Mouse (Mus musculus) kidney, embryonic 14.5 days (tissue): ENCODE data around the gene Mpv17l2. TPM values are rescaled to one million over a fixed set of nuclear protein-coding genes. Genes with fewer than 3 reads are reported as not detected.

ENCODE experiments used
- ATAC-seq: fragments of 200-750 bp; cut with Nextera tagmentation; 2 replicates; pipeline ENCODE4 v1.8.0; 2017; ENCODE audit warnings: moderate number of reproducible peaks, mild to moderate bottlenecking, moderate TSS enrichment, moderate library complexity; ENCODE audit not compliant: low FRiP score, low TSS enrichment
- H3K27ac ChIP-seq: fragments of 300-500 bp; sonication (generic); 2 replicates; pipeline ENCODE4 v1.5.1; 2014; ENCODE audit warnings: low read depth, mild to moderate bottlenecking, low read length, moderate library complexity, mixed read lengths
- H3K27me3 ChIP-seq: fragments of 300-500 bp; sonication (generic); 2 replicates; pipeline ENCODE4 v1.6.1; 2014; ENCODE audit warnings: mild to moderate bottlenecking, low read length; ENCODE audit not compliant: control insufficient read depth, insufficient read depth
- H3K36me3 ChIP-seq: fragments of 300-500 bp; sonication (generic); 2 replicates; pipeline ENCODE4 v1.6.1; 2014; ENCODE audit warnings: low read length, mixed read lengths; ENCODE audit not compliant: control insufficient read depth, insufficient read depth
- H3K4me1 ChIP-seq: fragments of 300-500 bp; sonication (generic); 2 replicates; pipeline ENCODE4 v1.6.1; 2014; ENCODE audit warnings: low read length, mixed read lengths; ENCODE audit not compliant: control insufficient read depth, insufficient read depth
- H3K4me2 ChIP-seq: fragments of 300-500 bp; sonication (generic); replicated peaks from 2 replicates; pipeline ENCODE4 v1.6.1; 2014; ENCODE audit warnings: low read depth, mild to moderate bottlenecking, low read length
- H3K4me3 ChIP-seq: fragments of 300-500 bp; sonication (generic); 2 replicates; pipeline ENCODE4 v1.5.1; 2014; ENCODE audit warnings: mild to moderate bottlenecking, low read length
- H3K9ac ChIP-seq: fragments of 300-500 bp; sonication (generic); 2 replicates; pipeline ENCODE4 v1.6.1; 2014; ENCODE audit warnings: low read depth, mild to moderate bottlenecking, low read length, moderate library complexity
- H3K9me3 ChIP-seq: fragments of 300-500 bp; sonication (generic); 2 replicates; pipeline ENCODE4 v1.6.1; 2016; ENCODE audit warnings: low read length; ENCODE audit not compliant: control insufficient read depth
- WGBS: fragments of 180-500 bp; shearing (Covaris S2); extraction: QIAGEN DNeasy Blood & Tissue Kit; methylation state at CpG from one replicate; pipeline ENCODE4 v1.1.7; 2014; 5-methylcytosine and 5-hydroxymethylcytosine counted together
- polyA plus RNA-seq: library from polyadenylated mRNA; unstranded; fragments of >200 nt; fragmentation: Nextera tagmentation; extraction: Ambion mirVana; gene quantifications from 2 replicates; pipeline ENCODE4 v1.2.1, GENCODE M21; 2014

Mpv17l2 gene
- polyA plus RNA-seq, 1 experiment from 2014 or later = 52.7 TPM

DNA sequence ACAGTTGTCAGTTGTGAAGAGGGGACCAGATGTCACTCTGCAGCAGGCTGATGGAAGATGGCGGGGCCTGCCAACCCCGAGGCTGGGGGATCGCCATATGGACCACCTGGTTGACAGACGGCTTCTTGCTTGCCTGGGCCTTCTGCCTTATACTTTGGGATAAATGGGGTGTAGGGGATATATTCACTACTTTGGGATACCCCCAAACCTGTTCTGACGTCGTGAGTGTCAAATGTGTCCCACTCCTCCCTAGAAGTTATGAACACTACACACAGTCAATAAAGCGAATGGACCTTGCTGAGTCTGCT, 2.5 kb downstream of the Mpv17l2 start:
- H3K36me3 ChIP-seq = peaks cover 14% of the 10 kb centered on the region; the same call in 1 of the 2 replicates
- no peak overlapping the region for H3K4me2 ChIP-seq
- ATAC-seq = no peak
- H3K9me3 ChIP-seq = no peaks in the 10 kb centered on the region
- no peak overlapping the region for H3K4me3 ChIP-seq
- no peaks in the 10 kb centered on the region for H3K27me3 ChIP-seq
- peaks cover 33% of the 10 kb centered on the region for H3K4me1 ChIP-seq
- H3K27ac ChIP-seq = no peak overlapping the region
- no peak overlapping the region for H3K9ac ChIP-seq
- WGBS = 84% methylated on average over 7 of the region's 7 CpGs

GRCm38 (mm10) chr8:70757523-70758307, 3.0 kb downstream of the Mpv17l2 start:
- H3K4me1 ChIP-seq = peaks cover 37% of the 10 kb centered on the region
- no peaks in the 10 kb centered on the region for H3K9me3 ChIP-seq
- no peak overlapping the region for H3K4me3 ChIP-seq
- H3K27ac ChIP-seq = no peak overlapping the region
- H3K4me2 ChIP-seq = no peak overlapping the region
- no peak for ATAC-seq
- no peak overlapping the region for H3K9ac ChIP-seq
- 76% methylated on average over 22 of the region's 22 CpGs for WGBS
- H3K36me3 ChIP-seq = peaks cover 14% of the 10 kb centered on the region; the same call in 1 of the 2 replicates
- no peaks in the 10 kb centered on the region for H3K27me3 ChIP-seq

GRCm38 (mm10) chr8:70756476-70757040, 4.2 kb downstream of the Mpv17l2 start:
- H3K4me1 ChIP-seq = peaks cover 42% of the 10 kb centered on the region
- H3K9ac ChIP-seq = no peak overlapping the region

DNA sequence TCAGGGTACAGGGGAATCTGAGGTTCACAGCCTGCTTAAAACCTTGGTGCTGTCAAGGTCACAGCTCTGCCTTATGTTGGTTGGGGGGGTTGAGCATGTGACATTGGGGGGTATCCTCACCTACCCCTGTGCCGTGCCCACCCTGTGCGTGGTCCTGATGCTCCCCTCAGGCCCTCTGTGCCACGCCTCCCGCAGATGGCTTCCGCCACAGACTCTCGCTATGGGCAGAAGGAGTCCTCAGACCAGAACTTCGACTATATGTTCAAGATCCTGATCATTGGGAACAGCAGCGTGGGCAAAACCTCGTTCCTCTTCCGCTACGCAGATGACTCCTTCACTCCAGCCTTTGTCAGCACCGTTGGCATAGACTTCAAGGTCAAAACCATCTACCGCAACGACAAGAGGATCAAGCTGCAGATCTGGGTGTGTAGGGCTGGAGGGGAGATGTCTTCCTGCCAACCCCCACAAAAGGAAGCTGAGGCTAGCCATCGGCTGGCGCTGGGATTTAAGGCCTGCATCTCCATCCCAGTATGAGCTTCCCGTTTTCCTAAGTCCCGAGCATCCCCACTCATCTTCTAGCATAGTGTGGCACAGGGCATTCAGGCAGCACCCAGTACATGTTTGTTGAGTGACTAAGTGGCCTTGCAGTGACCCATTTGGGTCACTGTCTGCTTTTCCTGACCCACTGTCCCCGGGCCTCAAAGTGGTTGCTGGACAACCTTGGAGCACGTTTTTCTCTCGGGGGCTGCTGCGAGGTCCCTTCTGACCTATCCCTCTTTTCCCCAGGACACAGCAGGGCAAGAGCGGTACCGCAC, 4.9 kb downstream of the Mpv17l2 start:
- H3K9ac ChIP-seq = no peak overlapping the region
- H3K27ac ChIP-seq = no peak overlapping the region
- H3K36me3 ChIP-seq = peaks cover 14% of the 10 kb centered on the region; the same call in 1 of the 2 replicates
- ATAC-seq = no peak
- peak overlapping the region; percentile 58; the same call in 1 of the 2 replicates for H3K4me3 ChIP-seq
- peaks cover 42% of the 10 kb centered on the region for H3K4me1 ChIP-seq
- no peaks in the 10 kb centered on the region for H3K9me3 ChIP-seq
- 87% methylated on average over 24 of the region's 24 CpGs for WGBS
- no peak overlapping the region for H3K4me2 ChIP-seq
- no peaks in the 10 kb centered on the region for H3K27me3 ChIP-seq

More at GRCm38 (mm10) chr8:70756476-70757040, 4.2 kb downstream of the Mpv17l2 start:
- no peak overlapping the region for H3K4me3 ChIP-seq
- no peaks in the 10 kb centered on the region for H3K27me3 ChIP-seq
- no peak overlapping the region for H3K4me2 ChIP-seq
- no peak for ATAC-seq
- H3K9me3 ChIP-seq = no peaks in the 10 kb centered on the region
- 89% methylated on average over 6 of the region's 6 CpGs for WGBS
- no peak overlapping the region for H3K27ac ChIP-seq
- H3K36me3 ChIP-seq = peaks cover 14% of the 10 kb centered on the region; the same call in 1 of the 2 replicates

- Histone ChIP-seq H3K9ac (peak overlapping the region; percentile 77), H3K9me3 (no peaks in the 10 kb centered on the region), H3K4me2 (peak overlapping the region; percentile 90), H3K4me1 (peaks cover 38% of the 10 kb centered on the region), H3K27ac (no peak overlapping the region), H3K4me3 (peak overlapping the region; percentile 58), H3K27me3 (no peaks in the 10 kb centered on the region), H3K36me3 (peaks cover 14% of the 10 kb centered on the region; the same call in 1 of the 2 replicates)
- peak; percentile 36; the same call in 1 of the 2 replicates for ATAC-seq
- 14% methylated on average over 50 of the region's 50 CpGs for WGBS
Measured at GRCm38 (mm10) chr8:70754871-70755660, 5.7 kb downstream of the Mpv17l2 start.

GRCm38 (mm10) chr8:70754043-70754870, 6.5 kb downstream of the Mpv17l2 start, which contains the start of gene Rab3a:
Rab3a (plus strand) TSS chr8:70754679.
- ATAC-seq = peak; percentile 97
- 8% methylated on average over 37 of the region's 37 CpGs for WGBS
- H3K4me3 ChIP-seq = peak within 1 kb of the TSS; percentile 58
- H3K27ac ChIP-seq = peak within 1 kb of the TSS; percentile 83
- H3K36me3 ChIP-seq = peaks cover 14% of the 10 kb centered on the region; the same call in 1 of the 2 replicates
- no peaks in the 10 kb centered on the region for H3K9me3 ChIP-seq
- H3K4me1 ChIP-seq = peaks cover 30% of the 10 kb centered on the region
- peak within 1 kb of the TSS; percentile 77 for H3K9ac ChIP-seq
- H3K4me2 ChIP-seq = peak within 1 kb of the TSS; percentile 90
- H3K27me3 ChIP-seq = no peaks in the 10 kb centered on the region

- Histone ChIP-seq H3K4me1 (peaks cover 23% of the 10 kb centered on the region), H3K9me3 (no peaks in the 10 kb centered on the region), H3K4me3 (peak overlapping the region; percentile 17; the same call in 1 of the 2 replicates), H3K36me3 (peaks cover 13% of the 10 kb centered on the region; the same call in 1 of the 2 replicates), H3K9ac (peak overlapping the region; percentile 42; the same call in 1 of the 2 replicates), H3K4me2 (peak overlapping the region; percentile 36), H3K27ac (peak overlapping the region; percentile 83), H3K27me3 (no peaks in the 10 kb centered on the region)
- WGBS = 5% methylated on average over 21 of the region's 21 CpGs
- ATAC-seq = no peak
Measured at GRCm38 (mm10) chr8:70753151-70753550, 7.6 kb downstream of the Mpv17l2 start.
